Mouse (Mus musculus): Measurements from ENCODE around the gene Rnf6.
"Not testable (repeated sequence)": the region's sequence is repeated elsewhere in the genome, so short reads cannot be mapped to it uniquely, and the experiment has no call there.

DNA sequence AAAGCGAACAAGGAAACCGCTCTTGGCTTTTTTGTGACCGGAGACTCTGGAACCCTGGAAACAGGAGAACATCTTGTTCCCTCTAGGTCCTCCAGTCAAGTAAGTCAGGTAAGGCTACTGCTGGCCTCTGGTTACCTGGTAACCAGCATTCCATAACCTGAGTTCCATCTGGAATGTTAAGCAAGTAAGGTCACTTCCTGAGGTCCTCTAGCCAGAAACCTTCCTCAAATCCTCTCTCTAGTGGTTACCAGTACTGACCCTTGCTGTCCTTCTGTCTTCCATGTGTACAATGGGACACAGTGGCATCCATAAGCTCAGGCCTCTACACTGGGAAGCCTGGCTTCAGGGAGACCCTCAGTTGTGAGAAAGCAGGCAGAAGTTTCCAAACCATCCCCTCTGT lies 60.9 kb downstream of the Rnf6 start, which contains the start of gene Gm5565:
- TF ChIP-seq POLR2A (IDR thresholded peaks at IDR 0.05; ENCODE audit: low read depth, low read length); CTCF (conservative IDR thresholded peaks at IDR 0.05; ENCODE audit: insufficient read depth, insufficient read length, low read depth, low read length): not testable (repeated sequence)
